Mouse (Mus musculus): ENCODE results near the gene Plekha5. TPM values are rescaled to one million over a fixed set of nuclear protein-coding genes. Genes with fewer than 3 reads are reported as not detected.
A peak's percentile ranks its signal among the peaks of the same experiment; 100 is the strongest.

The Plekha5 gene
- polyA plus RNA-seq, 1 experiment from 2014 or later: 30.1 TPM

- Histone ChIP-seq H3K36me3 (ENCODE audit: control insufficient read depth, insufficient read depth, low read length) (no peaks in the 10 kb centered on the region), H3K27ac (ENCODE audit: low read length) (no peak overlapping the region), H3K9me3 (ENCODE audit: control insufficient read depth, low read length) (no peaks in the 10 kb centered on the region), H3K27me3 (replicated peaks; ENCODE audit: control insufficient read depth, insufficient read depth, low read length) (no peaks in the 10 kb centered on the region), H3K9ac (ENCODE audit: low read depth, low read length) (no peak overlapping the region), H3K4me3 (ENCODE audit: low read length) (no peak overlapping the region), H3K4me1 (ENCODE audit: control insufficient read depth, insufficient read depth, low read length) (peaks cover 12% of the 10 kb centered on the region), H3K4me2 (ENCODE audit: low read depth, low read length) (no peak overlapping the region)
- ATAC-seq: no peak
- 52% methylated on average over 7 of the region's 7 CpGs for WGBS
Observed at GRCm38 (mm10) chr6:140481701-140482460, 58.0 kb downstream of the Plekha5 start.

GRCm38 (mm10) chr6:140484170-140484569 lies 60.3 kb downstream of the Plekha5 start:
- H3K36me3 ChIP-seq (ENCODE audit: control insufficient read depth, insufficient read depth, low read length): no peaks in the 10 kb centered on the region
- no peaks in the 10 kb centered on the region for H3K9me3 ChIP-seq (ENCODE audit: control insufficient read depth, low read length)
- 0 out of 2 replicates have a peak overlapping the region, but pooled peaks have one; percentile 16 for H3K27ac ChIP-seq (ENCODE audit: low read length)
- H3K27me3 ChIP-seq (replicated peaks; ENCODE audit: control insufficient read depth, insufficient read depth, low read length): no peaks in the 10 kb centered on the region
- H3K9ac ChIP-seq (ENCODE audit: low read depth, low read length): no peak overlapping the region
- WGBS: 69% methylated on average over 9 of the region's 9 CpGs
- H3K4me2 ChIP-seq (ENCODE audit: low read depth, low read length): no peak overlapping the region
- H3K4me3 ChIP-seq (ENCODE audit: low read length): no peak overlapping the region
- peaks cover 16% of the 10 kb centered on the region for H3K4me1 ChIP-seq (ENCODE audit: control insufficient read depth, insufficient read depth, low read length)
- ATAC-seq: no peak

- no peak for ATAC-seq
- Histone ChIP-seq H3K9ac (ENCODE audit: low read depth, low read length) (no peak overlapping the region), H3K27ac (ENCODE audit: low read length) (no peak overlapping the region), H3K36me3 (ENCODE audit: control insufficient read depth, insufficient read depth, low read length) (no peaks in the 10 kb centered on the region), H3K9me3 (ENCODE audit: control insufficient read depth, low read length) (no peaks in the 10 kb centered on the region), H3K27me3 (replicated peaks; ENCODE audit: control insufficient read depth, insufficient read depth, low read length) (no peaks in the 10 kb centered on the region), H3K4me2 (ENCODE audit: low read depth, low read length) (no peak overlapping the region), H3K4me1 (ENCODE audit: control insufficient read depth, insufficient read depth, low read length) (peaks cover 20% of the 10 kb centered on the region), H3K4me3 (ENCODE audit: low read length) (no peak overlapping the region)
- 79% methylated on average over 6 of the region's 6 CpGs for WGBS
Observed at GRCm38 (mm10) chr6:140485636-140486035, 61.8 kb downstream of the Plekha5 start.

GRCm38 (mm10) chr6:140486685-140487084 lies 62.8 kb downstream of the Plekha5 start:
- Histone ChIP-seq H3K9ac (ENCODE audit: low read depth, low read length) (no peak overlapping the region), H3K4me3 (ENCODE audit: low read length) (no peak overlapping the region), H3K4me2 (ENCODE audit: low read depth, low read length) (no peak overlapping the region), H3K36me3 (ENCODE audit: control insufficient read depth, insufficient read depth, low read length) (no peaks in the 10 kb centered on the region), H3K9me3 (ENCODE audit: control insufficient read depth, low read length) (no peaks in the 10 kb centered on the region), H3K4me1 (ENCODE audit: control insufficient read depth, insufficient read depth, low read length) (peaks cover 26% of the 10 kb centered on the region), H3K27me3 (replicated peaks; ENCODE audit: control insufficient read depth, insufficient read depth, low read length) (no peaks in the 10 kb centered on the region), H3K27ac (ENCODE audit: low read length) (no peak overlapping the region)
- WGBS: 77% methylated on average over 5 of the region's 5 CpGs
- no peak for ATAC-seq

GRCm38 (mm10) chr6:140487489-140487888 lies 63.6 kb downstream of the Plekha5 start:
- 60% methylated on average over 6 of the region's 6 CpGs for WGBS
- H3K4me3 ChIP-seq (ENCODE audit: low read length): no peak overlapping the region
- H3K27ac ChIP-seq (ENCODE audit: low read length): no peak overlapping the region
- H3K4me2 ChIP-seq (ENCODE audit: low read depth, low read length): no peak overlapping the region
- H3K27me3 ChIP-seq (replicated peaks; ENCODE audit: control insufficient read depth, insufficient read depth, low read length): no peaks in the 10 kb centered on the region
- no peaks in the 10 kb centered on the region for H3K36me3 ChIP-seq (ENCODE audit: control insufficient read depth, insufficient read depth, low read length)
- H3K9me3 ChIP-seq (ENCODE audit: control insufficient read depth, low read length): no peaks in the 10 kb centered on the region
- H3K9ac ChIP-seq (ENCODE audit: low read depth, low read length): no peak overlapping the region
- peak; percentile 17; the same call in 1 of the 2 replicates for ATAC-seq
- H3K4me1 ChIP-seq (ENCODE audit: control insufficient read depth, insufficient read depth, low read length): peaks cover 26% of the 10 kb centered on the region

GRCm38 (mm10) chr6:140488673-140489072 lies 64.8 kb downstream of the Plekha5 start:
- WGBS: 75% methylated on average over 3 of the region's 3 CpGs
- peaks cover 26% of the 10 kb centered on the region for H3K4me1 ChIP-seq (ENCODE audit: control insufficient read depth, insufficient read depth, low read length)
- no peak overlapping the region for H3K9ac ChIP-seq (ENCODE audit: low read depth, low read length)
- no peaks in the 10 kb centered on the region for H3K27me3 ChIP-seq (replicated peaks; ENCODE audit: control insufficient read depth, insufficient read depth, low read length)
- peak; percentile 69 for ATAC-seq
- no peak overlapping the region for H3K4me2 ChIP-seq (ENCODE audit: low read depth, low read length)
- no peak overlapping the region for H3K27ac ChIP-seq (ENCODE audit: low read length)
- H3K4me3 ChIP-seq (ENCODE audit: low read length): no peak overlapping the region
- no peaks in the 10 kb centered on the region for H3K36me3 ChIP-seq (ENCODE audit: control insufficient read depth, insufficient read depth, low read length)
- no peaks in the 10 kb centered on the region for H3K9me3 ChIP-seq (ENCODE audit: control insufficient read depth, low read length)

GRCm38 (mm10) chr6:140489570-140489969 lies 65.7 kb downstream of the Plekha5 start:
- peaks cover 26% of the 10 kb centered on the region for H3K4me1 ChIP-seq (ENCODE audit: control insufficient read depth, insufficient read depth, low read length)
- no peak overlapping the region for H3K4me2 ChIP-seq (ENCODE audit: low read depth, low read length)
- no peak for ATAC-seq
- no peaks in the 10 kb centered on the region for H3K9me3 ChIP-seq (ENCODE audit: control insufficient read depth, low read length)
- no peak overlapping the region for H3K4me3 ChIP-seq (ENCODE audit: low read length)
- no peaks in the 10 kb centered on the region for H3K36me3 ChIP-seq (ENCODE audit: control insufficient read depth, insufficient read depth, low read length)
- H3K27me3 ChIP-seq (replicated peaks; ENCODE audit: control insufficient read depth, insufficient read depth, low read length): no peaks in the 10 kb centered on the region
- no peak overlapping the region for H3K9ac ChIP-seq (ENCODE audit: low read depth, low read length)
- no peak overlapping the region for H3K27ac ChIP-seq (ENCODE audit: low read length)

GRCm38 (mm10) chr6:140490220-140490619 lies 66.4 kb downstream of the Plekha5 start:
- Histone ChIP-seq H3K27me3 (replicated peaks; ENCODE audit: control insufficient read depth, insufficient read depth, low read length) (no peaks in the 10 kb centered on the region), H3K36me3 (ENCODE audit: control insufficient read depth, insufficient read depth, low read length) (no peaks in the 10 kb centered on the region), H3K4me1 (ENCODE audit: control insufficient read depth, insufficient read depth, low read length) (peaks cover 26% of the 10 kb centered on the region), H3K27ac (ENCODE audit: low read length) (no peak overlapping the region), H3K4me2 (ENCODE audit: low read depth, low read length) (no peak overlapping the region), H3K4me3 (ENCODE audit: low read length) (no peak overlapping the region), H3K9me3 (ENCODE audit: control insufficient read depth, low read length) (no peaks in the 10 kb centered on the region), H3K9ac (ENCODE audit: low read depth, low read length) (no peak overlapping the region)
- ATAC-seq: no peak
- 55% methylated on average over 4 of the region's 4 CpGs for WGBS

- Histone ChIP-seq H3K27me3 (replicated peaks; ENCODE audit: control insufficient read depth, insufficient read depth, low read length) (no peaks in the 10 kb centered on the region), H3K36me3 (ENCODE audit: control insufficient read depth, insufficient read depth, low read length) (no peaks in the 10 kb centered on the region), H3K4me3 (ENCODE audit: low read length) (no peak overlapping the region), H3K4me2 (ENCODE audit: low read depth, low read length) (no peak overlapping the region), H3K4me1 (ENCODE audit: control insufficient read depth, insufficient read depth, low read length) (peaks cover 26% of the 10 kb centered on the region), H3K9me3 (ENCODE audit: control insufficient read depth, low read length) (no peaks in the 10 kb centered on the region), H3K9ac (ENCODE audit: low read depth, low read length) (no peak overlapping the region), H3K27ac (ENCODE audit: low read length) (no peak overlapping the region)
- 61% methylated on average over 18 of the region's 18 CpGs for WGBS
- no peak for ATAC-seq
Observed at GRCm38 (mm10) chr6:140490921-140491537, 67.2 kb downstream of the Plekha5 start.

Data from intestine, embryonic 16.5 days (tissue).